Mouse (Mus musculus) left cerebral cortex, postnatal 4 days (tissue): ENCODE measurements around the gene Spata25. TPM values are rescaled to one million over a fixed set of nuclear protein-coding genes. Genes with fewer than 3 reads are reported as not detected.
"Not testable (repeated sequence)": the region's sequence is repeated elsewhere in the genome, so short reads cannot be mapped to it uniquely, and the experiment has no call there.

Experiments used
- DNase-seq: peaks from one replicate; pipeline ENCODE4 v3.0.0-alpha.2; 2022
- intact Hi-C: fragments of 180-260 bp; cut with DNase I; formaldehyde crosslinking; loops from one replicate; pipeline ENCODE4 v1.15.1; 2025
- total RNA-seq, 2 experiments: library from RNA; stranded (reverse); gene quantifications; 2 replicates each; pipeline ENCODE4 v1.2.3; 2021

The Spata25 gene
- total RNA-seq, 2 experiments from 2014 or later = 1.1 to 1.2 TPM

DNA sequence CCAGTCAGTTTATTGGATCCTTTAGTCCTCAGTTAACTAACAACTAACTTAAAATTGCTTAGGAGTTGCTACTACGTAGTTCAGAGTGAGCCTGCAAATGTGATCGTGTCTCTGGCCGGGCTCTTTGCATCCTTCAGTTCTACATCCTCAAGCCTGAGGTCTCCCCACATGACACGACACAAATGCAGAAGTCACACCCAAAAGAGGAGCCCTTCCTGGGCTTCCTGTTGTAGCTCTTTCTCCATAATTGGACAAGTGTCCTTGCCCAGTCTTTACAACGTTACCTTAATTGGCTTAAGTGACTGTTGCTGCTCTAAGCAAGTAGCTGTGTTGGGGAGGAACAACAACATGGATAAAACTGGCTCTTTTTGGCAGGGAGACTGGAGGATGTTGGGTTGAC lies 13.0 kb downstream of the Spata25 start:
- intact Hi-C loops = no loop called here
- DNase-seq = no peak

GRCm38 (mm10) chr2:164813557-164813956 lies 14.8 kb downstream of the Spata25 start:
- DNase-seq = no peak
- intact Hi-C loops = no loop called here

GRCm38 (mm10) chr2:164806614-164807013 lies 21.7 kb downstream of the Spata25 start:
- DNase-seq = no peak
- intact Hi-C loops = no loop called here

DNA sequence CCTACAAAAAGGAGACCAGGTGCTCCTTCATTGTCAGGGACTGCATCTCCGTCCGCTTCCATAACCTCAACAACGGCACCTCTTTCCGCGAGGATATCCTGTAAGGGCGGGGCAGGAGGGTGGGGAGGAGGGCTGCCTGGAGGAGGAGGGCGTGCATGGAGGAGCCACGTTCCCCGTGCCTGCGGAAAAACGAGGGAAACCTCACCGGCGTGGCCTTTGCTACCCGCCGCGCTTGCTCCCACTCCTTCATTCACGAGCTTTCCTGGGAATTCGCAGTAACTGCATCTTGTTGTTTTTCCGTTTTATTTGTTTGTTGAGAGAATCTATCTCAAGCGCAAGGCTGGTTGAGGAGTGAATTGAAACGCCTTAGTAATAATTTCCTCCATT lies 23.0 kb downstream of the Spata25 start:
- intact Hi-C loops = no loop called here
- no peak for DNase-seq

DNA sequence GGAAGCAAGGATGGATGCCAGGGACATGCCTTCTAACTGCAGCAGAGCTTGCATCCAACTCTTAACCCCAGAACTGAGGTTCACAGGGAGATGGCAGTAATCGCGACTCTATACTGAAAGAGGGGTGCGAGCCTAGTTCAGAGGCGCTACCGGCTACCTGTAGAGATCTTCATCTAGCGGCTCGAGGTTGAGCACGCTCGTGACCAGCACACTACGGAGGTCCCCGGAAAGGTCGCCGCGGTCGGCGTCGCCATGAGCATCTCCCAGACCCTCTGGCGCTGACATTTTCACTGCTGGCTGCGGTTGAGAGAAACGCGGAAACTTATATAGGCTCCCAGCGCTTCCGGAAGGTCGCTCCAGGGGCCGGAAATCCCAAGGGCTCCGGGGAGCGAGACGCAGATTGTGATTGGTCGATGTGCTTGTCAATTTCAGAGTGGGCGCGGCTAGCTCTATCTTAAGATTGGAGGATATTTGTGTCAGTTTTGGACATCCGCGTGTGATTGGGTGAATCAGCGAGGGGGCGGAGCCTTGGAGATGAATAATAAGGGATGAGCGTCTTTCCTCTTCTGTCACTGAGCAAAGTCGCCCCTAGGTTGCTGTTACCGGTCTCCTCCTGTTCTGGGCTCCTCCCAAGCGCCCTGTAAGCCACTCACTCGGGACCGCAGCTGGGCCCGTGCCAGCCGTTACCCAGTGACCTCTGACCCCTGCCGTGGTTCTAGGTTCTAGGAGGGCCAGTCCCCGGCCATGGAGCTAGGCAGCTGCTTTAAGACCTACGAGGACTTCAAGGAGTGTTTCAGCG lies 23.6 kb downstream of the Spata25 start, which contains the start of the genes Acot8 and Zswim3:
Gene Acot8 (minus strand): TSS at position 350 of the 799 bp plus-strand sequence.
Gene Zswim3 (plus strand): TSS at position 566 of the 799 bp plus-strand sequence.
- intact Hi-C loops = no loop called here

DNA sequence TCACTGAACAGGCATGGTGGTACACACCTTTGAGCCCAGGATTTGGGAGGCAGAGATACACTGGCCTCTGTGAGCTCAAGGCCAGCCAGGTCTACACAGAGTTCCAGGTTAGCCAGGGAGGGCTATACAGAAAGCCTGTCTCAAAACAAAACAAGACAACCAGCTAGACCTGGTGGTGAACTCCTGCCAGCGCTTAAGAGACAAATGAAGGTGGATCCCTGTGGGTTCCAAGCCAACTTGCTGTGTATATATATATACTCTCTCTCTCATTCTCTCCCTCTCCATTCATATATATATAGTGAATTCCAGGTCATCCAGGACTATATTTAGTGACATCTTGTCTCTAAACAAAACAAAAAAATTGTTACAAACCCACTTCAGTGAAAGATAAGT lies 24.4 kb downstream of the Spata25 start:
- intact Hi-C loops = no loop called here
- DNase-seq = no peak

More for the DNA sequence above, 23.6 kb downstream of the Spata25 start, which contains the start of the genes Acot8 and Zswim3:
- peak; percentile 95 for DNase-seq

DNA sequence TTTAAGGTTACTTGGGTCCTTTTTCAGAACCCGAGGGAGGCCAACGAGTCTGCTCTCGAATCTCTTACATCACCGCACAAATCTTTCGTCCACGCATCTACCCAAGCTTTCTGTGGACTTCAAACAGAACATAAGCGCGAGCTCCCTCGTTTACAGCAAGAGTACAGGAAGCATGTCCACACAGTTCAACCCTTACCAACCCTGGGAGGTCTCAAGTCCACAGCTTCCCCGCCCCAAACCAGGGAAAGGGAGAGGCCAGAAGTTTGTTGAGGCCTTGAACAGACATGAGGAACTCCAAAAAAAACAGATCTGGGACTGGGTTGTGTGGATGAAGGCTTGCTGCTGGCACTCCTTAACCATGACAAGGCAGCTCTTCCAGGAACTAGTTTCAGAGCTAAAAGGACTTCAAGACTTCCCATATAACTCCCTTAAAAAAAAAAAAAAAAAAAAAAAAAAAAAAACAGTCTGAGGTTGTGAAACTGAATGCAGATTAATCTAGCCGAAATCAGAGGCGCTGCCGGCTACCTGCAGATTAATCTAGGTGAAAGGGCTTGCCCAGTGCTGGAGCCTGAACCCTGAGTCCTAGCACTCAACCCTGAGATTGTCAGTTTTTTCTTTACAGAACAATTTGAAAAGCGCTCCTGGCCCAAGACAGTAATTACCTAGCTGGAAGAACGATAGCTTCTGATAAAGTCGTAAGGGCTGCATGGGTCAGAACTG lies 25.0 kb downstream of the Spata25 start:
- intact Hi-C loops = no loop called here
- DNase-seq = no peak

DNA sequence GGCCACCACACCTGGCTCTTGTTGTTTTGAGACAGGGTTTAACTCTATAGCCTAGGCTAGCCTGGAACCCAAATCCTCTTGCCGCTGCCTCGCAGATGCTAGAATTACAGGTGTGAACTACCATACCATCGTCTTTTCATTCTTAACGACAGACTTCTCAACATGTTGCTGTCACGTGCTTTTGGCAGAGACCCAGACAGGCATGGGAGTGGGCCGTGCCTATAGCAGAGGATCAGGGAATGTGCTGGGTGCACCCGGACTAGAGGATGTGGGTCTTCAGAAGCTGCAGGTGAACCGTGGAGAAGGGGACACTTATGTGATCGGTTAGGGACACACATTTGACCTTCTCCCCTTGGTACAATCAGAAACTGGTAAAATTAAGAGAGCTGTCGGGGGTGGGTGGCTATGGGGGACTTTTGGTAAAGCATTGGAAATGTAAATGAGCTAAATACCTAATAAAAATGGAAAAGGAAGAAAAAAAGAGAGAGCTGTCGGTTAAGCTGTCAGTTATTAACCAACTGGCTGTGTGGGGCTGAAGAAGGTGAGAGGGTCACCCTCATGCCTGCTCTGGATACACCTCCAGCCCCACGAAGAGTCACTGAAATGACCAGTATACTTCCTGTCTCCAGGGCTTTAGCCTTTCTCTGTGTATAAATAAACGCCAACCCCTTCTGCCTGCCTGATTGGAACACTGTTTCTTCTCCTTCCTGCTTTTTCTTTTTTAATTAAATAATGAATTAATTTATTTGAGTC lies 27.9 kb downstream of the Spata25 start:
- no peak for DNase-seq
- intact Hi-C loops = no loop called here

- intact Hi-C loops, DNase-seq: not testable (repeated sequence)
These were observed 29.8 kb downstream of the Spata25 start for GRCm38 (mm10) chr2:164798554-164798953.

DNA sequence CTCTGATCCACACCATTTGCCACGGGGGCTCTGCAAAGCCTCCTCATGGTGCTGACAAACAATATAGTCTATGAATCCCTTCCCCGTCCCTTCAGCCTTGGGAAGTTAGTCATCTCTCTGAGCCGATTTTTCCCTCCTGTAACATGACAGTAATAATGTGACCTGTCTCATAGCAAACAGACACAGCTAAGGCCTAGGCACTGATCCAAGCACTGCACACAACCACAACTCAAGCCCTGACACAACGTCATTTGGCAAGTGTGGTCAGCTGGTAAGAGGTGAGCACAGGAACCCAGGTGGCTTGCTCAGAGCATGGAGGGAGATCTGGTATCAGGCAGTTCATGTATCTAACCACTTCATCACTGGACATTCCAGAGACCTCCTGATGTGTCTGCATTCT lies 32.5 kb downstream of the Spata25 start:
- DNase-seq = no peak
- intact Hi-C loops = no loop called here

GRCm38 (mm10) chr2:164794293-164794692 lies 34.0 kb downstream of the Spata25 start:
- intact Hi-C loops = no loop called here
- DNase-seq = peak; percentile 93

DNA sequence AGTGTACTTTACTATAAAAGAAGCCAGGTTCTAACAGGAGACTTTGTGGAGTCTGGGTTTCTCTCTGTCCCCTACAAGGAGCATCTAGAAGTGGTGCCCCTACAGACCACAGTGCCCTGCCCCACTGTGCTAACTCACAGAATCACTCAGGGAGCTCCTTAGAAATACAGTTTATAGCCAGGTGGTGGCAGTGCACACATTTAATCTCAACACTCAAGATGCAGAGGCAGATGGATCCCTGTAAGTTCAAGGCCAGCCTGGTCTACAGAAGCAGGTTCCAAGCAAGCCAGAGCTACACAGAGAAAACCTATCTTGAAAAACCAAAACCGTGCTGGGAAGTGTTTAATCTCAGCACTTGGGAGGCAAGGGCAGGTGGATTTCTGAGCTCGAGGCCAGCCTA lies 34.6 kb downstream of the Spata25 start:
- DNase-seq = no peak
- intact Hi-C loops = no loop called here

GRCm38 (mm10) chr2:164793236-164793635 lies 35.1 kb downstream of the Spata25 start:
- peak; percentile 62 for DNase-seq
- intact Hi-C loops = no loop called here

- intact Hi-C loops = no loop called here
- DNase-seq = no peak
These were observed 35.7 kb downstream of the Spata25 start for GRCm38 (mm10) chr2:164792400-164793190.

GRCm38 (mm10) chr2:164791841-164792261 lies 36.5 kb downstream of the Spata25 start:
- intact Hi-C loops = no loop called here
- DNase-seq = peak; percentile 45

GRCm38 (mm10) chr2:164790451-164790850 lies 37.9 kb downstream of the Spata25 start:
- intact Hi-C loops = no loop called here
- no peak for DNase-seq

DNA sequence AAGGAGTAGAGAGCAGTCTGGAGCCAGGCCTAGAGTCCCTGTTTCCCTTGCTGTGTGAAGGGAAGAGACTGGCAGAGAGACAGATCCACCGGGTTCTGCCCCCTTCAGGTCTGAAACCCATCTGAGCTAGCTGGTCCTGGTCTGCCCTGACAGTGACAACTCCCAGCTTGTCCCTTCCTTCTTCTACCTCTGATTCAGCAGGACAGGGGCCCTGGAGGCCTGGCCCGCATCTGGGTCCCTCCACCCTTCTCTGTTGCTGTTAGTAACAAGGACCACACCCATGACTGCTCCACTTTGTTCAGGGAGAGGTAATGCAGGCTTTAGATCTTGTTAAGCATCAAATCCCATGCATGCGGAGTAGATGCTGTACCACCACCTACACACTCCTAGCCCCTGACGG lies 39.9 kb downstream of the Spata25 start:
- DNase-seq = no peak
- intact Hi-C loops = no loop called here

GRCm38 (mm10) chr2:164787779-164788178 lies 40.6 kb downstream of the Spata25 start:
- intact Hi-C loops = no loop called here

DNA sequence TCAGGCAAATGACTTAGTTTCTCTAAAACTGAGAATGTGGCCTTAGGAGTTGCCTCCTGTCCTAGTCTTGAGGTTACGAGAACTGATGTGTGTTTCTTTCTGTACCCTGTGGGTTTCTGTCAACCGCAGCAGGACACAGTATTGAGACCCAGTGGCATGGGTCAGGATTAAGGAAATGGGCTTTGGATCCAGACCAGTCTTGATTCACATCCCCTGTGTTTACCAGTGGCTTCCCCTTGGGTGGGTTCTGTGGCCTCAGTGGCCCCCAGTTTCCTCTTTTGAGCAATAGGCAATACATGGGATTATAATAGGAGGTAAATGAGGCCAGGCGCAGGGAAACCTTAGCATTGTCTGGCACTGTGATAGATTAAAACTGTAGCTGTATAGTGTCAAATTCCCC lies 41.3 kb downstream of the Spata25 start:
- intact Hi-C loops = no loop called here
- no peak for DNase-seq

More at GRCm38 (mm10) chr2:164787779-164788178, 40.6 kb downstream of the Spata25 start:
- no peak for DNase-seq

DNA sequence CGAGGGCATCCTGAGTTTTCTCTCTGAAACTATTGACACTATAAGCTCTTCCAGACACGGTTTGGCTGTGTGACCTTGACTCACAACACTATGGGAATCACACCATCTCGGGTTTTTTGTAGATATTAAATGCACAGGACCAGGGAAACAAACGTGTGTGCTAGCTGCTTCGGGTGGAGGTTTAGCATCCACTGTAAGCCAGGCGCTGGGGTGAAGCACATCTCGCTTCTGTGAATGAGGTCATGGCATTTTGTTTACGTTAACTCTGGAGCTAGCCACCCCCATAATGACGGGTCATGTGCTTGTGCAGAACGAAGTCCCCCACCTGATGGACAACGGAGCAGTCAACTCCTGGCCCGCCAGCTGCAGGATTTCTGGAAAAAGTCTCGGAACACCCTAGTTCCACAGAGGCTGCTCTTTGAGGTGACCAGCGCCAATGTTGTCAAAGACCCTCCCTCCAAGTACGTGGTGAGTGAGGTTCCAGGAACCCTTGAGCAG lies 41.9 kb downstream of the Spata25 start:
- intact Hi-C loops = no loop called here
- no peak for DNase-seq
